ENCODE assay signal across 8 mouse cellular contexts in genomic region chr11:16507385-16508051, GRCm38 (mm10). TPM values are rescaled to one million over a fixed set of nuclear protein-coding genes. Genes with fewer than 3 reads are reported as not detected.
A peak's percentile ranks its signal among the peaks of the same experiment; 100 is the strongest.
DNase-seq lines count a peak whose midpoint lies in the region; ATAC-seq and TF ChIP-seq lines count a peak whose summit lies in the region.

No protein-coding gene starts in this region.

- ATAC-seq in lung, embryonic 15.5 days (ENCODE audit: borderline replicate concordance, extremely low read depth, low FRiP score, low TSS enrichment): peak; percentile 73
- ATAC-seq in Patski: peak; percentile 50
- peak; percentile 58 for ATAC-seq in intestine, postnatal 0 days

- peak overlapping the region; percentile 60 for H3K4me2 ChIP-seq in lung, embryonic 15.5 days
- H3K4me2 ChIP-seq in intestine, postnatal 0 days (replicated peaks; ENCODE audit: low read depth): peak overlapping the region; percentile 68

- H3K36me3 ChIP-seq in lung, embryonic 15.5 days: peaks cover 29% of the 10 kb centered on the region
- peaks cover 40% of the 10 kb centered on the region for H3K36me3 ChIP-seq in forebrain, embryonic 10.5 days (replicated peaks)
- H3K36me3 ChIP-seq in intestine, postnatal 0 days (ENCODE audit: control insufficient read depth, insufficient read depth): peaks cover 17% of the 10 kb centered on the region

- H3K27ac ChIP-seq in lung, embryonic 15.5 days: peak overlapping the region; percentile 96
- peak overlapping the region; percentile 96 for H3K27ac ChIP-seq in forebrain, embryonic 10.5 days
- peak overlapping the region; percentile 98 for H3K27ac ChIP-seq in intestine, postnatal 0 days (ENCODE audit: low read depth, low read length)

- no peaks in the 10 kb centered on the region for H3K27me3 ChIP-seq in lung, embryonic 15.5 days
- peaks cover 4% of the 10 kb centered on the region for H3K27me3 ChIP-seq in Patski
- H3K27me3 ChIP-seq in forebrain, embryonic 10.5 days (ENCODE audit: poor library complexity, severe bottlenecking): no peaks in the 10 kb centered on the region
- no peaks in the 10 kb centered on the region for H3K27me3 ChIP-seq in intestine, postnatal 0 days (replicated peaks; ENCODE audit: control insufficient read depth, insufficient read depth, low read length)

- in situ Hi-C loops in Patski (cut with MboI; ENCODE audit: low pct_unique_long_range_greater_than_20kb): loop anchor here (25.0 kb wide), 1 partner anchor 705 kb away; the partner anchor contains the start of gene Pno1

- H3K4me3 ChIP-seq in lung, embryonic 15.5 days: peak overlapping the region; percentile 87
- H3K4me3 ChIP-seq in forebrain, embryonic 10.5 days: peak overlapping the region; percentile 85
- H3K4me3 ChIP-seq in intestine, postnatal 0 days (ENCODE audit: low read depth, low read length): peak overlapping the region; percentile 98

- DNase-seq in lung, postnatal 4 days: no peak
- DNase-seq in Patski (ENCODE audit: low read depth, low spot score): no peak
- DNase-seq in forebrain, embryonic 10.5 days (ENCODE audit: extremely low spot score, low spot score): no peak
- peak; percentile 1 for DNase-seq in mesoderm, embryonic 11.5 days (ENCODE audit: low read depth, low spot score)
- DNase-seq in urinary bladder, postnatal 4 days (ENCODE audit: low spot score in 2 of 2): no peak
- DNase-seq in frontal cortex, postnatal 36 days (ENCODE audit: low spot score in 2 of 2): no peak

- CTCF ChIA-PET in Patski (lab: Charles Lee): interaction anchor here (0.7 to 1.1 kb wide), 2 partner anchors 17 to 18 kb away, joined by 3 to 6 read pairs; no protein-coding TSS in a partner anchor

- H3K9ac ChIP-seq in lung, embryonic 15.5 days: peak overlapping the region; percentile 90
- peak overlapping the region; percentile 95 for H3K9ac ChIP-seq in intestine, postnatal 0 days (ENCODE audit: low read depth, low read length)

- H3K9me3 ChIP-seq in lung, embryonic 15.5 days: no peaks in the 10 kb centered on the region
- no peaks in the 10 kb centered on the region for H3K9me3 ChIP-seq in forebrain, embryonic 10.5 days
- H3K9me3 ChIP-seq in intestine, postnatal 0 days (ENCODE audit: control insufficient read depth): no peaks in the 10 kb centered on the region

- TF ChIP-seq CTCF in Patski (IDR thresholded peaks at IDR 0.05): no peak
- TF ChIP-seq CTCF in intestine, postnatal 0 days (IDR thresholded peaks at IDR 0.05; ENCODE audit: low read depth): no peak

- POLR2A ChIA-PET in Patski (lab: Charles Lee): interaction anchor here (0.6 to 1.0 kb wide), 3 partner anchors 8 to 129 kb away, joined by 3 to 4 read pairs (median 4); no protein-coding TSS in a partner anchor

- H3K4me1 ChIP-seq in lung, embryonic 15.5 days: no peaks in the 10 kb centered on the region; the same call in 1 of the 2 replicates
- peaks cover 15% of the 10 kb centered on the region for H3K4me1 ChIP-seq in forebrain, embryonic 10.5 days
- H3K4me1 ChIP-seq in intestine, postnatal 0 days (replicated peaks; ENCODE audit: control insufficient read depth, insufficient read depth, low read length): no peaks in the 10 kb centered on the region

- WGBS in lung, embryonic 15.5 days: 2% methylated on average over 26 of the region's 26 CpGs
- 6% methylated on average over 26 of the region's 26 CpGs for WGBS in forebrain, embryonic 10.5 days
- 2% methylated on average over 26 of the region's 26 CpGs for WGBS in intestine, postnatal 0 days

RNA-seq across cellular contexts. Expression of gene Sec61g, which starts 0.8 kb away (rescaled TPM):
- polyA plus RNA-seq in lung, embryonic 15.5 days (2015; fragmentation: Nextera tagmentation; extraction: Ambion mirVana): 36.9 and 44.9 TPM in 2 replicates
- polyA plus RNA-seq in Patski (2021): 18.1 TPM
- 39.1 and 46.1 TPM in 2 replicates for polyA plus RNA-seq in forebrain, embryonic 10.5 days (2016; fragmentation: Nextera tagmentation; extraction: Ambion mirVana)
- 32.7 and 34.8 TPM in 2 replicates for polyA plus RNA-seq in intestine, postnatal 0 days (2015; fragmentation: Nextera tagmentation; extraction: Ambion mirVana)
